Mouse (Mus musculus) small intestine, adult 2 months (tissue): Measurements from ENCODE around the gene Cluh. TPM values are rescaled to one million over a fixed set of nuclear protein-coding genes. Genes with fewer than 3 reads are reported as not detected.

ENCODE experiments used
- H3K27ac ChIP-seq: fragments of 200-500 bp; 2 replicates; pipeline ENCODE4 v1.5.1; 2012; ENCODE audit warnings: low read depth, low read length, control low read depth, inconsistent platforms; ENCODE audit not compliant: insufficient read depth
- H3K27me3 ChIP-seq: fragments of 200-500 bp; 2 replicates; pipeline ENCODE4 v1.6.1; 2012; ENCODE audit warnings: mild to moderate bottlenecking, moderate library complexity, low read length, inconsistent platforms; ENCODE audit not compliant: control insufficient read depth, insufficient read depth
- H3K36me3 ChIP-seq: fragments of 200-500 bp; 2 replicates; pipeline ENCODE4 v1.6.1; 2012; ENCODE audit warnings: mild to moderate bottlenecking, low read length, control low read depth, inconsistent platforms; ENCODE audit not compliant: control insufficient read depth, insufficient read depth
- H3K4me1 ChIP-seq: fragments of 200-500 bp; 2 replicates; pipeline ENCODE4 v1.6.1; 2012; ENCODE audit warnings: low read length, inconsistent platforms, mixed read lengths; ENCODE audit not compliant: control insufficient read depth, insufficient read depth, insufficient read length
- H3K4me3 ChIP-seq: fragments of 200-500 bp; 2 replicates; pipeline ENCODE4 v1.5.1; 2012; ENCODE audit warnings: low read depth, mild to moderate bottlenecking, control low read depth, inconsistent platforms, low read length, moderate library complexity
- CTCF ChIP-seq: fragments of 200-500 bp; IDR thresholded peaks from 2 replicates; pipeline ENCODE4 v1.5.1; 2012; ENCODE audit warnings: low read depth, mild to moderate bottlenecking, control low read depth, inconsistent platforms, low read length, moderate library complexity, mixed read lengths; ENCODE audit not compliant: insufficient replicate concordance, insufficient read length; ENCODE audit errors: extremely low read depth
- POLR2A ChIP-seq: fragments of 200-500 bp; IDR thresholded peaks from 2 replicates; pipeline ENCODE4 v1.6.1; 2012; ENCODE audit warnings: low read depth, mild to moderate bottlenecking, control low read depth, inconsistent platforms, low read length, moderate library complexity
- WGBS: fragments of 180-500 bp; shearing (Covaris S2); methylation state at CpG from one replicate; pipeline ENCODE4 v1.1.7; 2018; 5-methylcytosine and 5-hydroxymethylcytosine counted together
- polyA plus RNA-seq: library from polyadenylated mRNA; depleted of rRNA; stranded (reverse); fragments of >200 nt; gene quantifications from 2 replicates; pipeline ENCODE4 v1.2.3, GENCODE M21; 2012

Gene Cluh
- polyA plus RNA-seq, 1 experiment: 49.0 TPM

- H3K27me3 ChIP-seq: no peaks in the 10 kb centered on the region
- no peaks in the 10 kb centered on the region for H3K4me1 ChIP-seq
- peaks cover 84% of the 10 kb centered on the region for H3K36me3 ChIP-seq
- no peak for TF ChIP-seq CTCF
- TF ChIP-seq POLR2A: no peak
- H3K4me3 ChIP-seq: no peak overlapping the region
- H3K27ac ChIP-seq: no peak overlapping the region
- WGBS: 88% methylated on average over 13 of the region's 13 CpGs
Observed at GRCm38 (mm10) chr11:74660336-74660735, 11.0 kb downstream of the Cluh start.

DNA sequence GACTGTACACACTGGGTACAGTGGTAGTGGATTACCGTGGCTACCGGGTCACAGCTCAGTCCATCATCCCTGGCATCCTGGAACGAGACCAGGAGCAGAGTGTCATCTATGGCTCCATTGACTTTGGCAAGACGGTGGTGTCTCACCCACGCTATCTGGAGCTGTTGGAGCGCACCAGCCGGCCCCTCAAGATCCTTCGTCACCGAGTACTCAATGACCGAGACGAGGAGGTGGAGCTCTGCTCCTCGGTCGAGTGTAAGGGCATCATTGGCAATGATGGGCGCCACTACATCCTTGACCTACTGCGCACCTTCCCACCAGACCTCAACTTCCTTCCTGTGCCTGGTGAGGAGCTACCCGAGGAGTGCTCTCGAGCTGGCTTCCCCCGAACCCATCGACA, 12.3 kb downstream of the Cluh start:
- TF ChIP-seq CTCF (no peak), POLR2A (no peak)
- 86% methylated on average over 19 of the region's 19 CpGs for WGBS
- Histone ChIP-seq H3K4me3 (no peak overlapping the region), H3K27ac (no peak overlapping the region), H3K4me1 (no peaks in the 10 kb centered on the region), H3K36me3 (peaks cover 91% of the 10 kb centered on the region), H3K27me3 (no peaks in the 10 kb centered on the region)

GRCm38 (mm10) chr11:74662221-74662620, 12.9 kb downstream of the Cluh start:
- Histone ChIP-seq H3K27me3 (no peaks in the 10 kb centered on the region), H3K36me3 (peaks cover 93% of the 10 kb centered on the region), H3K27ac (no peak overlapping the region), H3K4me3 (no peak overlapping the region), H3K4me1 (no peaks in the 10 kb centered on the region)
- TF ChIP-seq POLR2A (no peak), CTCF (no peak)
- 79% methylated on average over 6 of the region's 6 CpGs for WGBS

DNA sequence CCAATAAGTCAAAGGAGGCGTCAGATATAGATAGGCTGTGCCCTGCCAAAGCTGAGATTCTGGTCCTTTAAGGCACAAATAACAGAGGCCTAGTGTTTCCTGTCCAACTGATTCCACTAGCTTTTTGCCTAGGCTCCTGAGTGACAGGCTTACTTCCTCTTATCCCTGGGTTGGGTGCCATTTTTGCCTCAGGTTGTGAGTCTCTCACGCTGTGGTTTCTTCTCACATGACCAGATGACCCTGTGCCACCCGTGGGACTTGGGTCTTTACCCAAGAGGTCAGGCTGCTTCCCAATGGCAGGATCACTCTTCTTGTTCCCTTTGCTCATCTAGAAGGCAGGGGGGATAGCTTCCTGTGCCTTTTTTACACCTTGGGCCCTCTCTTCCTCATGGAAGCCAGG, 15.0 kb downstream of the Cluh start:
- H3K4me3 ChIP-seq: no peak overlapping the region
- H3K27me3 ChIP-seq: no peaks in the 10 kb centered on the region
- H3K27ac ChIP-seq: no peak overlapping the region
- TF ChIP-seq POLR2A (no peak), CTCF (no peak)
- H3K36me3 ChIP-seq: peaks cover 90% of the 10 kb centered on the region
- H3K4me1 ChIP-seq: no peaks in the 10 kb centered on the region
- WGBS: 77% methylated on average over 3 of the region's 3 CpGs

- no peak for TF ChIP-seq POLR2A
- no peak for TF ChIP-seq CTCF
- H3K27ac ChIP-seq: no peak overlapping the region
- H3K4me1 ChIP-seq: no peaks in the 10 kb centered on the region
- peaks cover 90% of the 10 kb centered on the region for H3K36me3 ChIP-seq
- WGBS: 89% methylated on average over 8 of the region's 8 CpGs
- no peaks in the 10 kb centered on the region for H3K27me3 ChIP-seq
- H3K4me3 ChIP-seq: no peak overlapping the region
Observed at GRCm38 (mm10) chr11:74664906-74665305, 15.6 kb downstream of the Cluh start.

DNA sequence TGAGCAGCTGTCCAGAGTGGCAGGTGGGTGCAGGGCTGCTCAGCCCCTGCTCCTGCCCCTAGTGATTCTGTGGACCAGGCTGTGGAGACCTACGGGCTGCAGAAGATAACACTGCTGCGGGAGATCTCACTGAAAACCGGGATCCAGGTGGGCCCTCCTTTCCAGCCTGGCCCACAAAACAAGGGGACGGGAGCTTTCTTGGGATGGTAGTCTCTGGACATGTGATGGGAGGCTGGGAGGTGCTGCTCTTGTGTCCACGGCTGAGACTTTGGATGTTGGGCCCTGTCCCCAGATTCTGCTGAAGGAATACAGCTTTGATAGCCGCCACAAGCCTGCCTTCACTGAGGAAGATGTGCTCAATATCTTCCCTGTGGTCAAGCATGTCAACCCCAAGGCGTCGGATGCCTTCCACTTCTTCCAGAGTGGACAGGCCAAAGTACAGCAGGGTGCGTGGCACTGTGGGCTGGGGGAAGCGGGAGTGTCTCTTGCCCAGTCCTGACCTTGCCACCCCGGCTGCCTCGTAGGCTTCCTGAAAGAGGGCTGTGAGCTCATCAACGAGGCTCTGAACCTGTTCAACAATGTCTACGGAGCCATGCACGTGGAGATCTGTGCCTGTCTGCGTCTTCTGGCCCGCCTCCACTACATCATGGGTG, 16.5 kb downstream of the Cluh start:
- Histone ChIP-seq H3K4me1 (no peaks in the 10 kb centered on the region), H3K27ac (no peak overlapping the region), H3K4me3 (no peak overlapping the region), H3K36me3 (peaks cover 82% of the 10 kb centered on the region), H3K27me3 (no peaks in the 10 kb centered on the region)
- TF ChIP-seq POLR2A (no peak), CTCF (no peak)
- 88% methylated on average over 17 of the region's 17 CpGs for WGBS

- 89% methylated on average over 5 of the region's 5 CpGs for WGBS
- H3K27me3 ChIP-seq: no peaks in the 10 kb centered on the region
- H3K4me1 ChIP-seq: no peaks in the 10 kb centered on the region
- TF ChIP-seq CTCF (no peak), POLR2A (no peak)
- no peak overlapping the region for H3K4me3 ChIP-seq
- H3K36me3 ChIP-seq: peaks cover 78% of the 10 kb centered on the region
- no peak overlapping the region for H3K27ac ChIP-seq
Observed at GRCm38 (mm10) chr11:74666284-74666652, 17.0 kb downstream of the Cluh start.
